8 mouse cellular contexts compared by ENCODE assay signal in the genomic region with DNA sequence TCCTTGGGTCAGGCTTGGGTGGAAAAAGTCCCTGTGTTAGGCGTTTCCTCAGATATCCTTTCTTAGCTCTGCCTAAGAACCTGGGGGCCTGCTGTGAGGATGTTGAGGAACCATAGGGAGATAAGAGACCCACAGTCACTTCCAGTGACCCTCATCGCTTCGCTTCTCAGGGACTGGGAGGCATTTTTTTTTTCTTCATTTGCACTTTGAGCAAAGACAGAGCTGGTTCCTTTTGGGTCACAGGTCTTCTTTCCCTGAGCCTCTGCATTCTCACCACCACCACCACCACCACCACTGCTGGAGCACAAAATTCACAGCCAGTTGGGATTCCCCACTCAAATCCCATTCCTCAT. TPM values are rescaled to one million over a fixed set of nuclear protein-coding genes. Genes with fewer than 3 reads are reported as not detected.
A peak's percentile ranks its signal among the peaks of the same experiment; 100 is the strongest.
DNase-seq lines count a peak whose midpoint lies in the region; ATAC-seq and TF ChIP-seq lines count a peak whose summit lies in the region.

No protein-coding gene starts in this region.

- no peaks in the 10 kb centered on the region for H3K9me3 ChIP-seq in forebrain, embryonic 11.5 days (ENCODE audit: control insufficient read depth, low read length)
- H3K9me3 ChIP-seq in forebrain, embryonic 14.5 days (replicated peaks; ENCODE audit: control insufficient read depth, low read length): no peaks in the 10 kb centered on the region
- H3K9me3 ChIP-seq in intestine, postnatal 0 days (ENCODE audit: control insufficient read depth): no peaks in the 10 kb centered on the region
- H3K9me3 ChIP-seq in intestine, embryonic 16.5 days (ENCODE audit: control insufficient read depth, low read length): no peaks in the 10 kb centered on the region
- H3K9me3 ChIP-seq in E14TG2a.4 (ENCODE audit: low read length): no peaks in the 10 kb centered on the region
- H3K9me3 ChIP-seq in hindbrain, embryonic 14.5 days (ENCODE audit: control insufficient read depth, low read length): no peaks in the 10 kb centered on the region

- 15% methylated on average over 3 of the region's 3 CpGs for WGBS in forebrain, embryonic 11.5 days
- 15% methylated on average over 3 of the region's 3 CpGs for WGBS in forebrain, embryonic 14.5 days
- 53% methylated on average over 3 of the region's 3 CpGs for WGBS in intestine, postnatal 0 days
- 43% methylated on average over 3 of the region's 3 CpGs for WGBS in intestine, embryonic 16.5 days
- WGBS in hindbrain, embryonic 14.5 days: 19% methylated on average over 3 of the region's 3 CpGs

- no peak overlapping the region for H3K4me3 ChIP-seq in forebrain, embryonic 11.5 days (ENCODE audit: low read depth, low read length)
- H3K4me3 ChIP-seq in forebrain, embryonic 14.5 days (ENCODE audit: low read depth, low read length): no peak overlapping the region
- H3K4me3 ChIP-seq in intestine, postnatal 0 days (ENCODE audit: low read depth, low read length): no peak overlapping the region
- H3K4me3 ChIP-seq in intestine, embryonic 16.5 days (ENCODE audit: low read length): no peak overlapping the region
- H3K4me3 ChIP-seq in E14TG2a.4 (replicated peaks; ENCODE audit: low read length): peak overlapping the region; percentile 67
- H3K4me3 ChIP-seq in hindbrain, embryonic 14.5 days (replicated peaks; ENCODE audit: low read length): peak overlapping the region; percentile 14; the same call in 1 of the 2 replicates

- DNase-seq in forebrain, embryonic 11.5 days (ENCODE audit: low spot score): peak; percentile 44
- no peak for DNase-seq in forebrain, embryonic 14.5 days (ENCODE audit: low spot score)
- no peak for DNase-seq in hindbrain, embryonic 14.5 days (ENCODE audit: low spot score)
- no peak for DNase-seq in left cerebral cortex, adult 11 months (ENCODE audit: low spot score)

- H3K4me2 ChIP-seq in forebrain, embryonic 11.5 days (ENCODE audit: low read depth, low read length, severe bottlenecking): no peak overlapping the region
- H3K4me2 ChIP-seq in forebrain, embryonic 14.5 days (ENCODE audit: low read length): no peak overlapping the region
- H3K4me2 ChIP-seq in intestine, postnatal 0 days (replicated peaks; ENCODE audit: low read depth): peak overlapping the region; percentile 37; the same call in 1 of the 2 replicates
- H3K4me2 ChIP-seq in intestine, embryonic 16.5 days (ENCODE audit: low read depth, low read length): no peak overlapping the region
- H3K4me2 ChIP-seq in hindbrain, embryonic 14.5 days (replicated peaks): peak overlapping the region; percentile 43; the same call in 1 of the 2 replicates

- H3K4me1 ChIP-seq in forebrain, embryonic 11.5 days (replicated peaks; ENCODE audit: control insufficient read depth, insufficient read depth, low read length): peaks cover 20% of the 10 kb centered on the region
- H3K4me1 ChIP-seq in forebrain, embryonic 14.5 days (ENCODE audit: control insufficient read depth, insufficient read depth, low read length): peaks cover 9% of the 10 kb centered on the region
- peaks cover 6% of the 10 kb centered on the region; the same call in 1 of the 2 replicates for H3K4me1 ChIP-seq in intestine, postnatal 0 days (replicated peaks; ENCODE audit: control insufficient read depth, insufficient read depth, low read length)
- H3K4me1 ChIP-seq in intestine, embryonic 16.5 days (ENCODE audit: control insufficient read depth, insufficient read depth, low read length): peaks cover 26% of the 10 kb centered on the region
- H3K4me1 ChIP-seq in E14TG2a.4 (replicated peaks; ENCODE audit: low read depth, low read length): peaks cover 96% of the 10 kb centered on the region
- peaks cover 33% of the 10 kb centered on the region for H3K4me1 ChIP-seq in hindbrain, embryonic 14.5 days (replicated peaks; ENCODE audit: control insufficient read depth, insufficient read depth, low read length)

- TF ChIP-seq CTCF in intestine, postnatal 0 days (IDR thresholded peaks at IDR 0.05; ENCODE audit: low read depth): no peak
- TF ChIP-seq CTCF in E14TG2a.4 (conservative IDR thresholded peaks at IDR 0.05; ENCODE audit: low read length): no peak

- no peak overlapping the region for H3K9ac ChIP-seq in forebrain, embryonic 11.5 days (ENCODE audit: low read length)
- no peak overlapping the region for H3K9ac ChIP-seq in forebrain, embryonic 14.5 days (ENCODE audit: low read length)
- no peak overlapping the region for H3K9ac ChIP-seq in intestine, postnatal 0 days (ENCODE audit: low read depth, low read length)
- H3K9ac ChIP-seq in intestine, embryonic 16.5 days (ENCODE audit: low read depth, low read length): no peak overlapping the region
- H3K9ac ChIP-seq in hindbrain, embryonic 14.5 days: no peak overlapping the region

- H3K27me3 ChIP-seq in forebrain, embryonic 11.5 days (ENCODE audit: control insufficient read depth, insufficient read depth, low read length): peaks cover 43% of the 10 kb centered on the region
- peaks cover 50% of the 10 kb centered on the region for H3K27me3 ChIP-seq in forebrain, embryonic 14.5 days (replicated peaks; ENCODE audit: control insufficient read depth, insufficient read depth, low read length)
- peaks cover 75% of the 10 kb centered on the region for H3K27me3 ChIP-seq in intestine, postnatal 0 days (replicated peaks; ENCODE audit: control insufficient read depth, insufficient read depth, low read length)
- peaks cover 47% of the 10 kb centered on the region for H3K27me3 ChIP-seq in intestine, embryonic 16.5 days (replicated peaks; ENCODE audit: control insufficient read depth, insufficient read depth, low read length)
- peaks cover 46% of the 10 kb centered on the region for H3K27me3 ChIP-seq in E14TG2a.4 (ENCODE audit: insufficient read depth, low read length)
- H3K27me3 ChIP-seq in hindbrain, embryonic 14.5 days (ENCODE audit: control insufficient read depth, insufficient read depth, low read length): peaks cover 67% of the 10 kb centered on the region

- no peak for ATAC-seq in forebrain, embryonic 11.5 days (replicated peaks; ENCODE audit: low FRiP score)
- ATAC-seq in forebrain, embryonic 14.5 days: no peak
- no peak for ATAC-seq in intestine, postnatal 0 days
- no peak for ATAC-seq in intestine, embryonic 16.5 days
- no peak for ATAC-seq in hindbrain, embryonic 14.5 days (ENCODE audit: low FRiP score)
- ATAC-seq in erythroblast, adult 5-6 weeks (replicated peaks; ENCODE audit: low FRiP score, poor library complexity, severe bottlenecking): no peak

- no peak overlapping the region for H3K27ac ChIP-seq in forebrain, embryonic 11.5 days (ENCODE audit: low read depth, low read length)
- H3K27ac ChIP-seq in forebrain, embryonic 14.5 days (ENCODE audit: low read depth, low read length): no peak overlapping the region
- no peak overlapping the region for H3K27ac ChIP-seq in intestine, postnatal 0 days (ENCODE audit: low read depth, low read length)
- no peak overlapping the region for H3K27ac ChIP-seq in intestine, embryonic 16.5 days (ENCODE audit: low read length)
- no peak overlapping the region for H3K27ac ChIP-seq in hindbrain, embryonic 14.5 days

- no peaks in the 10 kb centered on the region for H3K36me3 ChIP-seq in forebrain, embryonic 11.5 days (ENCODE audit: control insufficient read depth, insufficient read depth, low read length)
- H3K36me3 ChIP-seq in forebrain, embryonic 14.5 days (ENCODE audit: control insufficient read depth, insufficient read depth, low read length): no peaks in the 10 kb centered on the region
- peaks cover 5% of the 10 kb centered on the region; the same call in 1 of the 2 replicates for H3K36me3 ChIP-seq in intestine, postnatal 0 days (ENCODE audit: control insufficient read depth, insufficient read depth)
- no peaks in the 10 kb centered on the region for H3K36me3 ChIP-seq in intestine, embryonic 16.5 days (ENCODE audit: control insufficient read depth, insufficient read depth, low read length)
- H3K36me3 ChIP-seq in E14TG2a.4 (ENCODE audit: insufficient read depth, low read length): peaks cover 26% of the 10 kb centered on the region
- 0 out of 2 replicates have a peak, but pooled peaks cover 5% of the 10 kb centered on the region for H3K36me3 ChIP-seq in hindbrain, embryonic 14.5 days (replicated peaks; ENCODE audit: control insufficient read depth, insufficient read depth)

RNA-seq across cellular contexts. Expression of gene Slc26a10, which starts 0.2 kb away (rescaled TPM):
- 0.93 and 1.1 TPM in 2 replicates for polyA plus RNA-seq in forebrain, embryonic 11.5 days (2014; fragmentation: Nextera tagmentation; extraction: Ambion mirVana)
- polyA plus RNA-seq in forebrain, embryonic 14.5 days (2014; fragmentation: Nextera tagmentation; extraction: Ambion mirVana): 0.69 and 0.95 TPM in 2 replicates
- 0.52 and 0.65 TPM in 2 replicates for polyA plus RNA-seq in intestine, postnatal 0 days (2015; fragmentation: Nextera tagmentation; extraction: Ambion mirVana)
- polyA plus RNA-seq in intestine, embryonic 16.5 days (2015; fragmentation: Nextera tagmentation; extraction: Ambion mirVana): 1.0 and 1.1 TPM in 2 replicates
- 0.94 and 0.99 TPM in 2 replicates for polyA plus RNA-seq in hindbrain, embryonic 14.5 days (2014; fragmentation: Nextera tagmentation; extraction: Ambion mirVana)
- not detected in 2 replicates for total RNA-seq in erythroblast, adult 5-6 weeks (2015; ENCODE audit: low replicate concordance)
- total RNA-seq in erythroblast, adult 5-6 weeks (2017; ENCODE audit: low replicate concordance): 0.28 TPM in 1 of 2 replicates, not detected in the other

RNA-seq across cellular contexts. Expression of gene Arhgef25, which starts 9.2 kb away (rescaled TPM):
- polyA plus RNA-seq in forebrain, embryonic 11.5 days (2014; fragmentation: Nextera tagmentation; extraction: Ambion mirVana): 31.6 and 33.5 TPM in 2 replicates
- 21.4 and 22.9 TPM in 2 replicates for polyA plus RNA-seq in forebrain, embryonic 14.5 days (2014; fragmentation: Nextera tagmentation; extraction: Ambion mirVana)
- 14.4 and 15.1 TPM in 2 replicates for polyA plus RNA-seq in intestine, postnatal 0 days (2015; fragmentation: Nextera tagmentation; extraction: Ambion mirVana)
- polyA plus RNA-seq in intestine, embryonic 16.5 days (2015; fragmentation: Nextera tagmentation; extraction: Ambion mirVana): 44.7 and 46.3 TPM in 2 replicates
- 23.5 and 25.5 TPM in 2 replicates for polyA plus RNA-seq in hindbrain, embryonic 14.5 days (2014; fragmentation: Nextera tagmentation; extraction: Ambion mirVana)
- total RNA-seq in erythroblast, adult 5-6 weeks (2015; ENCODE audit: low replicate concordance): 0.84 and 1.7 TPM in 2 replicates
- total RNA-seq in erythroblast, adult 5-6 weeks (2017; ENCODE audit: low replicate concordance): 2.2 and 2.7 TPM in 2 replicates

RNA-seq across cellular contexts. Expression of gene Dtx3, which starts 14.9 kb away (rescaled TPM):
- 157 and 170 TPM in 2 replicates for polyA plus RNA-seq in forebrain, embryonic 11.5 days (2014; fragmentation: Nextera tagmentation; extraction: Ambion mirVana)
- 148 and 187 TPM in 2 replicates for polyA plus RNA-seq in forebrain, embryonic 14.5 days (2014; fragmentation: Nextera tagmentation; extraction: Ambion mirVana)
- 22.2 and 24.6 TPM in 2 replicates for polyA plus RNA-seq in intestine, postnatal 0 days (2015; fragmentation: Nextera tagmentation; extraction: Ambion mirVana)
- 54.4 and 56.9 TPM in 2 replicates for polyA plus RNA-seq in intestine, embryonic 16.5 days (2015; fragmentation: Nextera tagmentation; extraction: Ambion mirVana)
- polyA plus RNA-seq in hindbrain, embryonic 14.5 days (2014; fragmentation: Nextera tagmentation; extraction: Ambion mirVana): 223 and 231 TPM in 2 replicates
- total RNA-seq in erythroblast, adult 5-6 weeks (2015; ENCODE audit: low replicate concordance): 10.4 and 18.0 TPM in 2 replicates
- total RNA-seq in erythroblast, adult 5-6 weeks (2017; ENCODE audit: low replicate concordance): 8.4 and 9.4 TPM in 2 replicates

RNA-seq across cellular contexts. Expression of gene B4galnt1, which starts 15.6 kb away (rescaled TPM):
- polyA plus RNA-seq in forebrain, embryonic 11.5 days (2014; fragmentation: Nextera tagmentation; extraction: Ambion mirVana): 7.8 and 8.4 TPM in 2 replicates
- polyA plus RNA-seq in forebrain, embryonic 14.5 days (2014; fragmentation: Nextera tagmentation; extraction: Ambion mirVana): 30.7 and 46.8 TPM in 2 replicates
- polyA plus RNA-seq in intestine, postnatal 0 days (2015; fragmentation: Nextera tagmentation; extraction: Ambion mirVana): 29.4 and 34.1 TPM in 2 replicates
- 65.6 and 66.7 TPM in 2 replicates for polyA plus RNA-seq in intestine, embryonic 16.5 days (2015; fragmentation: Nextera tagmentation; extraction: Ambion mirVana)
- polyA plus RNA-seq in hindbrain, embryonic 14.5 days (2014; fragmentation: Nextera tagmentation; extraction: Ambion mirVana): 73.7 and 79.1 TPM in 2 replicates
- 33.0 and 34.3 TPM in 2 replicates for total RNA-seq in erythroblast, adult 5-6 weeks (2015; ENCODE audit: low replicate concordance)
- 8.1 and 17.6 TPM in 2 replicates for total RNA-seq in erythroblast, adult 5-6 weeks (2017; ENCODE audit: low replicate concordance)

RNA-seq across cellular contexts. Expression of gene Pip4k2c, which starts 30.7 kb away (rescaled TPM):
- 16.4 and 17.2 TPM in 2 replicates for polyA plus RNA-seq in forebrain, embryonic 11.5 days (2014; fragmentation: Nextera tagmentation; extraction: Ambion mirVana)
- polyA plus RNA-seq in forebrain, embryonic 14.5 days (2014; fragmentation: Nextera tagmentation; extraction: Ambion mirVana): 15.3 and 17.4 TPM in 2 replicates
- polyA plus RNA-seq in intestine, postnatal 0 days (2015; fragmentation: Nextera tagmentation; extraction: Ambion mirVana): 43.0 and 47.0 TPM in 2 replicates
- polyA plus RNA-seq in intestine, embryonic 16.5 days (2015; fragmentation: Nextera tagmentation; extraction: Ambion mirVana): 40.3 and 44.5 TPM in 2 replicates
- 16.8 and 17.1 TPM in 2 replicates for polyA plus RNA-seq in hindbrain, embryonic 14.5 days (2014; fragmentation: Nextera tagmentation; extraction: Ambion mirVana)
- 11.3 and 13.3 TPM in 2 replicates for total RNA-seq in erythroblast, adult 5-6 weeks (2015; ENCODE audit: low replicate concordance)
- total RNA-seq in erythroblast, adult 5-6 weeks (2017; ENCODE audit: low replicate concordance): 19.6 and 25.6 TPM in 2 replicates

Comparison
In these comparisons a context has a peak if more than half of its experiments do, and no peak if none do; other contexts are left out.
1. H3K4me2 ChIP-seq: peak in intestine, postnatal 0 days (single experiment) and hindbrain, embryonic 14.5 days (single experiment); none in forebrain, embryonic 11.5 days (single experiment), forebrain, embryonic 14.5 days (single experiment) and intestine, embryonic 16.5 days (single experiment).
2. H3K4me3 ChIP-seq: peak in E14TG2a.4 (single experiment) and hindbrain, embryonic 14.5 days (single experiment); none in forebrain, embryonic 11.5 days (single experiment), forebrain, embryonic 14.5 days (single experiment), intestine, postnatal 0 days (single experiment) and intestine, embryonic 16.5 days (single experiment).